Mouse (Mus musculus): ENCODE measurements at regions not wholly inside any gene's neighbourhood (a gene's known extent, or its start where the extent isn't known, plus 50 kb on each side); places are given as distances from the start of the nearest gene placed in this dataset.

GRCm38 (mm10) chr9:13905086-13905669 lies 77.7 kb downstream of the Fam76b start:
- no peak overlapping the region for H3K9ac ChIP-seq (replicated peaks; ENCODE audit: low read length)
- H3K9me3 ChIP-seq (ENCODE audit: control insufficient read depth, low read length): no peaks in the 10 kb centered on the region
- 88% methylated on average over 14 of the region's 14 CpGs for WGBS
- ATAC-seq (ENCODE audit: low FRiP score, low TSS enrichment) (no peak), DNase-seq (no peak)
- H3K27ac ChIP-seq (replicated peaks; ENCODE audit: low read depth, low read length): no peak overlapping the region
- H3K4me1 ChIP-seq (ENCODE audit: control insufficient read depth, insufficient read depth, low read length): no peaks in the 10 kb centered on the region
- no peaks in the 10 kb centered on the region for H3K27me3 ChIP-seq (ENCODE audit: control insufficient read depth, insufficient read depth, low read length)
- H3K36me3 ChIP-seq (ENCODE audit: control insufficient read depth, insufficient read depth, low read length): no peaks in the 10 kb centered on the region
- H3K4me2 ChIP-seq (ENCODE audit: low read length): no peak overlapping the region
- H3K4me3 ChIP-seq (replicated peaks; ENCODE audit: low read depth, low read length): no peak overlapping the region

DNA sequence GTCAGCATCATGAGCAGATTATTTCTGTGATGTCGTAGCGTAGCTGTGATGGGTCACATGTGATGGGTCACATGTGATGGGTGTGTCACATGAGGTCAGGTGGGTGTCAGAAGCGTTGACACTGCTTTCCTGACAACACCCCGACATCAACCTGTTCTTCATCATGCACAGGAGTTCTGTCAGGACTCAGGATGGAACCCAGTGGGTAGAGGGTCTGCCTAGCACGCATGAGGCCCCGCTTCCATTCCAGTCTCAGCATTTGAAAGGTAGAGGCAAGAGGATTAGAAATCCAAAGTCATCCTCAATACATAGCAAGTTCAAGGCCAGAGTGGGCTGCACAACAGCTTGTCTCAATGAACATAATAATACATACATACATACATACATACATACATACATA lies 79.2 kb downstream of the Fam76b start:
- no peak for DNase-seq
- no peak for ATAC-seq (ENCODE audit: low FRiP score, low TSS enrichment)

DNA sequence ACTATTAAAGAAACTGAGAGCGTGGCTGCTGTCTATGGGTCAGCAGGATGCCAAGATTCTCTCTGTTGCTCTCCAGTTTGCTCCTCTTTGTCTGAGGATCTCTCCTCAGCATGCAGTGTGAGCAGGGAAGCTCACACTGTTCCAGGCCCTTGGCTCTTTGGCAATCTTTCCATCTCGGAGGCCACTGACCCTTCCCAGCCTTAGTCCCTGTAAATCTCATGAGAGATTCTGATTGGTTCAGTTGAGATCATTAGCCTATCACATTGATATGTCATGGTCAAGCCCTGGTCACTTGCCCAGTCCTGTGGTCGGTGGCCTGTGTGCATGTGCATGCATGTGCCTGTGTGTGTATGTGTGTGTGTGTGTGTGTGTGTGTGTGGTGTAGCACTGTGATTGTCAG lies 82.1 kb downstream of the Fam76b start:
- Histone ChIP-seq H3K36me3 (ENCODE audit: control insufficient read depth, insufficient read depth, low read length) (no peaks in the 10 kb centered on the region), H3K4me3 (replicated peaks; ENCODE audit: low read depth, low read length) (no peak overlapping the region), H3K27me3 (ENCODE audit: control insufficient read depth, insufficient read depth, low read length) (no peaks in the 10 kb centered on the region), H3K9me3 (ENCODE audit: control insufficient read depth, low read length) (no peaks in the 10 kb centered on the region), H3K4me1 (ENCODE audit: control insufficient read depth, insufficient read depth, low read length) (0 out of 2 replicates have a peak, but pooled peaks cover 6% of the 10 kb centered on the region), H3K4me2 (ENCODE audit: low read length) (no peak overlapping the region), H3K9ac (replicated peaks; ENCODE audit: low read length) (no peak overlapping the region), H3K27ac (replicated peaks; ENCODE audit: low read depth, low read length) (no peak overlapping the region)
- no peak for DNase-seq
- no peak for ATAC-seq (ENCODE audit: low FRiP score, low TSS enrichment)
- WGBS: 69% methylated on average over 3 of the region's 3 CpGs

More for the DNA sequence above, 79.2 kb downstream of the Fam76b start:
- Histone ChIP-seq H3K4me2 (ENCODE audit: low read length) (no peak overlapping the region), H3K27me3 (ENCODE audit: control insufficient read depth, insufficient read depth, low read length) (no peaks in the 10 kb centered on the region), H3K9ac (replicated peaks; ENCODE audit: low read length) (no peak overlapping the region), H3K9me3 (ENCODE audit: control insufficient read depth, low read length) (no peaks in the 10 kb centered on the region), H3K36me3 (ENCODE audit: control insufficient read depth, insufficient read depth, low read length) (no peaks in the 10 kb centered on the region), H3K4me1 (ENCODE audit: control insufficient read depth, insufficient read depth, low read length) (no peaks in the 10 kb centered on the region), H3K27ac (replicated peaks; ENCODE audit: low read depth, low read length) (no peak overlapping the region), H3K4me3 (replicated peaks; ENCODE audit: low read depth, low read length) (no peak overlapping the region)
- WGBS: 92% methylated on average over 6 of the region's 6 CpGs

- Histone ChIP-seq H3K4me3 (replicated peaks; ENCODE audit: low read depth, low read length) (no peak overlapping the region), H3K9me3 (ENCODE audit: control insufficient read depth, low read length) (no peaks in the 10 kb centered on the region), H3K9ac (replicated peaks; ENCODE audit: low read length) (no peak overlapping the region), H3K4me1 (ENCODE audit: control insufficient read depth, insufficient read depth, low read length) (0 out of 2 replicates have a peak, but pooled peaks cover 6% of the 10 kb centered on the region), H3K36me3 (ENCODE audit: control insufficient read depth, insufficient read depth, low read length) (no peaks in the 10 kb centered on the region), H3K27me3 (ENCODE audit: control insufficient read depth, insufficient read depth, low read length) (no peaks in the 10 kb centered on the region), H3K4me2 (ENCODE audit: low read length) (no peak overlapping the region), H3K27ac (replicated peaks; ENCODE audit: low read depth, low read length) (no peak overlapping the region)
- ATAC-seq (ENCODE audit: low FRiP score, low TSS enrichment) (no peak), DNase-seq (no peak)
- 85% methylated on average over 2 of the region's 2 CpGs for WGBS
Measured at GRCm38 (mm10) chr9:13910091-13910490, 82.6 kb downstream of the Fam76b start.

- no peak overlapping the region for H3K4me2 ChIP-seq (ENCODE audit: low read length)
- H3K36me3 ChIP-seq (ENCODE audit: control insufficient read depth, insufficient read depth, low read length): no peaks in the 10 kb centered on the region
- 0 out of 2 replicates have a peak, but pooled peaks have one; percentile 73 for ATAC-seq (ENCODE audit: low FRiP score, low TSS enrichment)
- H3K4me1 ChIP-seq (ENCODE audit: control insufficient read depth, insufficient read depth, low read length): peaks cover 7% of the 10 kb centered on the region
- WGBS: 50% methylated on average over 3 of the region's 3 CpGs
- H3K27ac ChIP-seq (replicated peaks; ENCODE audit: low read depth, low read length): 0 out of 2 replicates have a peak overlapping the region, but pooled peaks have one; percentile 55
- H3K9ac ChIP-seq (replicated peaks; ENCODE audit: low read length): no peak overlapping the region
- DNase-seq: peak; percentile 43
- H3K27me3 ChIP-seq (ENCODE audit: control insufficient read depth, insufficient read depth, low read length): no peaks in the 10 kb centered on the region
- no peaks in the 10 kb centered on the region for H3K9me3 ChIP-seq (ENCODE audit: control insufficient read depth, low read length)
- no peak overlapping the region for H3K4me3 ChIP-seq (replicated peaks; ENCODE audit: low read depth, low read length)
Measured at GRCm38 (mm10) chr9:13913459-13913858, 85.9 kb downstream of the Fam76b start.

DNA sequence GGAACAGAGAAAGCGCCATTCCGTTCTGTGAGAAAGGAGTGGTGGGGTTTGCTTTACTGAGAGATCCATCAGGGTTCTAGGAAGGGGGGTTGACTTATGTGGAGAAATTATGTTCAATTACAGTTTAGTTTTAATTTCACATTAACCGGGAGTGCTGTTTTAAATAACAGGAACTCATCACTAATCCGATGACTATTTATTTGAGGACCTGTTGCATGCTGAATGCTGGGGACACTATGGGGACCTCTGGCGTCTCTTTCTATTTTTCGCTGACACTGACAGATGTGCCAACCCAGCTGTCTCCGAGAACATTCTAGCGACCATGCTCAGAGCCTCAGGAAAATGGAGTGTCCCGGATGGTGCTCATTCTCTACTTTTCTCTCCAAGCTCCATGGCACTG lies 86.6 kb downstream of the Fam76b start:
- Histone ChIP-seq H3K9me3 (ENCODE audit: control insufficient read depth, low read length) (no peaks in the 10 kb centered on the region), H3K27ac (replicated peaks; ENCODE audit: low read depth, low read length) (no peak overlapping the region), H3K4me2 (ENCODE audit: low read length) (no peak overlapping the region), H3K36me3 (ENCODE audit: control insufficient read depth, insufficient read depth, low read length) (no peaks in the 10 kb centered on the region), H3K9ac (replicated peaks; ENCODE audit: low read length) (no peak overlapping the region), H3K4me3 (replicated peaks; ENCODE audit: low read depth, low read length) (no peak overlapping the region), H3K4me1 (ENCODE audit: control insufficient read depth, insufficient read depth, low read length) (peaks cover 12% of the 10 kb centered on the region), H3K27me3 (ENCODE audit: control insufficient read depth, insufficient read depth, low read length) (no peaks in the 10 kb centered on the region)
- DNase-seq (no peak), ATAC-seq (ENCODE audit: low FRiP score, low TSS enrichment) (no peak)
- 87% methylated on average over 9 of the region's 9 CpGs for WGBS

DNA sequence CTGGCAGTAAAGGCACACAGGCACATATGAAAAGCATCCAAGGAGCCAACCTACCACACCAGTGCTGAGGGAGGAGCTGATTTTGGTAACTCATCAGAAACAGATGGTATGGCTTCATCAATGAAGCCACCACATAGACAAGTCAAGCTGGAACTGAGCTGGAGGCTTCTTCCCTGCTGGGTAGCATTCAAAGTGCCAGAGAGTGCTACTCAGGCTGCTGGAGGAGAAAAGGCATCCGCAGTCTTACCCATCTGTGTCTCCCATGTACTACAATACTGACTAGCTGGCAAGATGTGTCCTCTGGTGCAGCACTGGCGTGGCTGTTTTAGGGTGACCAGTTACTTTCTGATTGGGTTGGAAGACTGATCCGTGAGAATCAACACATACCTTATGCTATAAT lies 87.3 kb downstream of the Fam76b start:
- 84% methylated on average over 3 of the region's 3 CpGs for whole genome bisulfite sequencing
- no peak overlapping the region for H3K4me2 ChIP-seq (ENCODE audit: low read length)
- no peak overlapping the region for H3K9ac ChIP-seq (replicated peaks; ENCODE audit: low read length)
- ATAC-seq (ENCODE audit: low FRiP score, low TSS enrichment) (no peak), DNase-seq (no peak)
- H3K27me3 ChIP-seq (ENCODE audit: control insufficient read depth, insufficient read depth, low read length): no peaks in the 10 kb centered on the region
- no peaks in the 10 kb centered on the region for H3K36me3 ChIP-seq (ENCODE audit: control insufficient read depth, insufficient read depth, low read length)
- no peak overlapping the region for H3K27ac ChIP-seq (replicated peaks; ENCODE audit: low read depth, low read length)
- no peaks in the 10 kb centered on the region for H3K9me3 ChIP-seq (ENCODE audit: control insufficient read depth, low read length)
- no peak overlapping the region for H3K4me3 ChIP-seq (replicated peaks; ENCODE audit: low read depth, low read length)
- peaks cover 12% of the 10 kb centered on the region for H3K4me1 ChIP-seq (ENCODE audit: control insufficient read depth, insufficient read depth, low read length)

DNA sequence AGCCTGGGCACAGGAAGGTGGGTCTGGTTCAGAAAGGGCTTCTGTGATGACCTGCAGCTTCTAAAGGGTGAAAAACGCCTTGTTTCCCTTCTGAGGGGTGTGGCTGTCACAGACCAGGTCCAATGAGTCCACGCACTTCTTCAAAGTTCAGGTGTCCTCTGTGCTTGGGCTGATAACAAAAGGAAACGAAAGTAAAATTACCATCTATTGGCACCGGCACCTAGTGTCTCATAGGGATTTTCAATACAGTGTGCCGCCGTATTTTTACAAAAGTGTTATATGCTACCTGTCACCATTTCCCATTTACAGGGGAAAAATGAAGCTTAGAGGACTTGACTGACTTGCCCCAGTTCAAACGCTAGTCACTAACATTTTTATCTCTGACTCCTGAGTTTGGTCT lies 89.3 kb downstream of the Fam76b start:
- H3K4me3 ChIP-seq (replicated peaks; ENCODE audit: low read depth, low read length): no peak overlapping the region
- peaks cover 12% of the 10 kb centered on the region for H3K4me1 ChIP-seq (ENCODE audit: control insufficient read depth, insufficient read depth, low read length)
- H3K9ac ChIP-seq (replicated peaks; ENCODE audit: low read length): no peak overlapping the region
- no peaks in the 10 kb centered on the region for H3K9me3 ChIP-seq (ENCODE audit: control insufficient read depth, low read length)
- 87% methylated on average over 7 of the region's 7 CpGs for WGBS
- H3K4me2 ChIP-seq (ENCODE audit: low read length): no peak overlapping the region
- no peaks in the 10 kb centered on the region for H3K36me3 ChIP-seq (ENCODE audit: control insufficient read depth, insufficient read depth, low read length)
- no peak overlapping the region for H3K27ac ChIP-seq (replicated peaks; ENCODE audit: low read depth, low read length)
- DNase-seq (no peak), ATAC-seq (ENCODE audit: low FRiP score, low TSS enrichment) (no peak)
- no peaks in the 10 kb centered on the region for H3K27me3 ChIP-seq (ENCODE audit: control insufficient read depth, insufficient read depth, low read length)

DNA sequence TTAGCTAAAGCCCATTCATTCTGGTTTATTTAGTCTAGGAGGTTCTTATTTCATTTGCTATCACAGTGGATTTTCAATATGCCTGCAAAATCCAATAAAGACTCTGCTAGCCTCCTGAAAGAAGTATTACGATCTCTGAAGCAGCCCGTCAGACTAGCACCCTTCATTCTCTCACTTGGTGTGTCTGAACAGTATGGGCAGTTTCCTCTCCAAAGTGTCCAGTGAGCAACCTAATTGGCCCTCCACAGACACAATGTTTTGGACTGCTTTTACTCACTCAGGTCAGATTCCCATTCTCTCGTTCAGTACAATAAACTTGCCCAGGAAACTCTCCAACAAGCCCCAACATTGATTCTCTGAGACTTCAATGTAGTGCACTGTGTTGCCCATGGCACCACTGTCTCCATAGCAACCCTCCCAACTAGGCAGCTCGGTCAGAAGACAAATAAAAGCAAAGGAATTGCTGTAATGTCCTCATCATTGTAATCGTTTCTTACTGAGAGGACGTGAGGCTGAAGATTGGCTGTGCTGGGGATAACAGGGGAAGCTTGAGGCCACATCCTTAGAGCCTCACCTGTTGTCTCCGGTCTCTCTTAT lies 91.2 kb downstream of the Fam76b start:
- Histone ChIP-seq H3K36me3 (ENCODE audit: control insufficient read depth, insufficient read depth, low read length) (no peaks in the 10 kb centered on the region), H3K9me3 (ENCODE audit: control insufficient read depth, low read length) (no peaks in the 10 kb centered on the region), H3K4me3 (replicated peaks; ENCODE audit: low read depth, low read length) (no peak overlapping the region), H3K27ac (replicated peaks; ENCODE audit: low read depth, low read length) (no peak overlapping the region), H3K4me2 (ENCODE audit: low read length) (no peak overlapping the region), H3K4me1 (ENCODE audit: control insufficient read depth, insufficient read depth, low read length) (peaks cover 6% of the 10 kb centered on the region), H3K9ac (replicated peaks; ENCODE audit: low read length) (no peak overlapping the region), H3K27me3 (ENCODE audit: control insufficient read depth, insufficient read depth, low read length) (no peaks in the 10 kb centered on the region)
- peak; percentile 66; the same call in 1 of the 2 replicates for ATAC-seq (ENCODE audit: low FRiP score, low TSS enrichment)
- 31% methylated on average over 7 of the region's 7 CpGs for WGBS
- peak; percentile 76 for DNase-seq
